24 mouse cellular contexts compared by ENCODE assay signal in the genomic region with DNA sequence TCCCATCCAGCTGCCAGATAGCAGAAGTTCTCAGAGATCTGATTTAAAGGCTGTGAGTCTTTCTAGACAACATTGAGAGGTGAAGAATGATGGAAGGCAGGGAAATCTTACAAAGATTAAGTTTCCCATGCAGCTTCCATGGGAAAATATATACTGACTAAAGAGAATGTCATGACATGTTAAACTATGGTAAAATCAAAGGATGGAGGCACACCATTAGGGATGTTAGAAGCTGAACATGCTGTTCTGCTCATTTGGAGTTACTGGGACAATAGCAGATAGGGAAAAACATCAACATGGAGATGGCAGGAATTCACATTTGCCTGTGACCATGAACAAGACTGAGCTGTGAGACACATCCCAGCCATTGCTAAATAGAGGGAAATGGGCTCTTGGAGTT.
DNase-seq lines count a peak whose midpoint lies in the region; ATAC-seq and TF ChIP-seq lines count a peak whose summit lies in the region.
"Had no signal": no experiment of that assay in that cellular context is flagged by ENCODE, and none has a peak within 500 bp of the region (broad histone marks: within the 10 kb centered on the region; RNA-seq: fewer than 3 reads in every experiment).

No protein-coding gene starts in this region.

- peak; percentile 78 for DNase-seq in lung, embryonic 14.5 days
- DNase-seq in lung, adult 18-20 months = no peak
- no peak for DNase-seq in lung, adult 2 months
- DNase-seq in lung, postnatal 10 days = peak; percentile 9
- DNase-seq in lung, postnatal 25 days (ENCODE audit: low spot score) = peak; percentile 6
- DNase-seq in kidney, adult 18-20 months = no peak
- DNase-seq in adrenal gland, postnatal 25 days = no peak
- DNase-seq: adrenal gland, adult 2 months; adrenal gland, postnatal 10 days; adrenal gland, postnatal 36 days; cerebellum, adult 11-12 months; cerebellum, adult 8-10 months; cerebellum, adult 9-11 months; cerebellum, postnatal 14 days; cerebellum, postnatal 36 days; embryo, embryonic 11 days had no signal

- H3K36me3 ChIP-seq in lung, embryonic 14.5 days (ENCODE audit: insufficient read depth) = no peaks in the 10 kb centered on the region
- H3K36me3 ChIP-seq in lung, embryonic 16.5 days (ENCODE audit: control insufficient read depth, insufficient read depth, low read length) = no peaks in the 10 kb centered on the region
- H3K36me3 ChIP-seq: embryonic facial prominence, embryonic 13.5 days; embryonic facial prominence, embryonic 15.5 days; forebrain, embryonic 10.5 days; forebrain, embryonic 12.5 days had no signal

- no peak overlapping the region for H3K4me2 ChIP-seq in lung, embryonic 14.5 days
- H3K4me2 ChIP-seq in lung, embryonic 16.5 days (ENCODE audit: low read depth, low read length) = no peak overlapping the region
- H3K4me2 ChIP-seq: embryonic facial prominence, embryonic 13.5 days; embryonic facial prominence, embryonic 15.5 days; forebrain, embryonic 12.5 days had no signal

- no peak for TF ChIP-seq CTCF in lung, embryonic 14.5 days (IDR thresholded peaks at IDR 0.05; ENCODE audit: low read depth)
- no peak for TF ChIP-seq CTCF in lung, adult 2 months (IDR thresholded peaks at IDR 0.05; ENCODE audit: insufficient read depth, low read length)

- peak; percentile 90 for ATAC-seq in lung, embryonic 14.5 days (ENCODE audit: insufficient read depth)
- ATAC-seq in lung, embryonic 16.5 days (ENCODE audit: low read depth) = peak; percentile 81
- ATAC-seq: forebrain, embryonic 14.5 days; forebrain, embryonic 16.5 days had no signal

- no peaks in the 10 kb centered on the region for H3K4me1 ChIP-seq in lung, embryonic 14.5 days (ENCODE audit: insufficient read depth)
- H3K4me1 ChIP-seq in lung, embryonic 16.5 days (replicated peaks; ENCODE audit: control insufficient read depth, insufficient read depth, low read length) = no peaks in the 10 kb centered on the region
- no peaks in the 10 kb centered on the region for H3K4me1 ChIP-seq in lung, adult 2 months (ENCODE audit: control insufficient read depth, insufficient read depth, low read length)
- H3K4me1 ChIP-seq: embryonic facial prominence, embryonic 13.5 days; embryonic facial prominence, embryonic 15.5 days; forebrain, embryonic 10.5 days; forebrain, embryonic 12.5 days had no signal

- H3K9me3 ChIP-seq in lung, embryonic 14.5 days (ENCODE audit: low read depth, low read length) = no peaks in the 10 kb centered on the region
- no peaks in the 10 kb centered on the region for H3K9me3 ChIP-seq in lung, embryonic 16.5 days (ENCODE audit: control insufficient read depth, low read length)
- H3K9me3 ChIP-seq: embryonic facial prominence, embryonic 13.5 days; embryonic facial prominence, embryonic 15.5 days; forebrain, embryonic 10.5 days; forebrain, embryonic 12.5 days had no signal

- H3K27ac ChIP-seq in lung, embryonic 14.5 days (ENCODE audit: low read depth) = no peak overlapping the region; the same call in 1 of the 2 replicates
- H3K27ac ChIP-seq in lung, embryonic 16.5 days (ENCODE audit: low read length) = no peak overlapping the region
- H3K27ac ChIP-seq: embryonic facial prominence, embryonic 13.5 days; embryonic facial prominence, embryonic 15.5 days; forebrain, embryonic 10.5 days; forebrain, embryonic 12.5 days had no signal

- H3K27me3 ChIP-seq in lung, embryonic 14.5 days (ENCODE audit: insufficient read depth, low read length) = no peaks in the 10 kb centered on the region
- no peaks in the 10 kb centered on the region for H3K27me3 ChIP-seq in lung, embryonic 16.5 days (ENCODE audit: control insufficient read depth, insufficient read depth, low read depth, low read length)
- H3K27me3 ChIP-seq: embryonic facial prominence, embryonic 13.5 days; embryonic facial prominence, embryonic 15.5 days; forebrain, embryonic 12.5 days had no signal

- no peak overlapping the region for H3K4me3 ChIP-seq in lung, embryonic 14.5 days (ENCODE audit: low read depth, low read length)
- no peak overlapping the region for H3K4me3 ChIP-seq in lung, embryonic 16.5 days (ENCODE audit: low read length)
- no peak overlapping the region for H3K4me3 ChIP-seq in lung, adult 2 months (replicated peaks; ENCODE audit: extremely low read depth, low read depth, low read length)
- H3K4me3 ChIP-seq: embryonic facial prominence, embryonic 13.5 days; embryonic facial prominence, embryonic 15.5 days; erythroblast, embryonic 14.5 days; forebrain, embryonic 10.5 days; forebrain, embryonic 12.5 days had no signal

- no peak for TF ChIP-seq POLR2A in lung, adult 2 months (IDR thresholded peaks at IDR 0.05; ENCODE audit: borderline replicate concordance, extremely low read depth, low read depth, low read length)

- no peak overlapping the region for H3K9ac ChIP-seq in lung, embryonic 14.5 days
- no peak overlapping the region for H3K9ac ChIP-seq in lung, embryonic 16.5 days (ENCODE audit: low read length)
- H3K9ac ChIP-seq: embryonic facial prominence, embryonic 13.5 days; embryonic facial prominence, embryonic 15.5 days; forebrain, embryonic 12.5 days had no signal

Comparison
In these comparisons a context has a peak if more than half of its experiments do, and no peak if none do; other contexts are left out.
1. DNase-seq: peak in lung, embryonic 14.5 days (single experiment), lung, postnatal 10 days (single experiment) and lung, postnatal 25 days (single experiment); none in lung, adult 18-20 months (0 of 2), lung, adult 2 months (single experiment), kidney, adult 18-20 months (single experiment) and adrenal gland, postnatal 25 days (single experiment).